Mouse (Mus musculus): ENCODE data around the gene Il1rl2.
"Not testable (repeated sequence)": the region's sequence is repeated elsewhere in the genome, so short reads cannot be mapped to it uniquely, and the experiment has no call there.

Il1rl2 gene

GRCm38 (mm10) chr1:40324457-40324856 lies at the start of gene Il1rl2:
Il1rl2 (plus strand) TSS chr1:40324610.
- no peak for DNase-seq (ENCODE audit: low read depth, low spot score)

GRCm38 (mm10) chr1:40275285-40276013 lies 49.0 kb upstream of the Il1rl2 start:
- no peak for DNase-seq (ENCODE audit: low read depth, low spot score)

GRCm38 (mm10) chr1:40277944-40278343 lies 46.5 kb upstream of the Il1rl2 start:
- DNase-seq (ENCODE audit: low read depth, low spot score) = no peak

GRCm38 (mm10) chr1:40278720-40279119 lies 45.7 kb upstream of the Il1rl2 start:
- no peak for DNase-seq (ENCODE audit: low read depth, low spot score)

GRCm38 (mm10) chr1:40279182-40279743 lies 45.1 kb upstream of the Il1rl2 start:
- no peak for DNase-seq (ENCODE audit: low read depth, low spot score)

GRCm38 (mm10) chr1:40281950-40282349 lies 42.5 kb upstream of the Il1rl2 start:
- DNase-seq (ENCODE audit: low read depth, low spot score) = no peak

- DNase-seq (ENCODE audit: low read depth, low spot score) = no peak
Measured at GRCm38 (mm10) chr1:40282394-40282793, 42.0 kb upstream of the Il1rl2 start.

GRCm38 (mm10) chr1:40283995-40284394 lies 40.4 kb upstream of the Il1rl2 start:
- DNase-seq (ENCODE audit: low read depth, low spot score) = no peak

- no peak for DNase-seq (ENCODE audit: low read depth, low spot score)
Measured at GRCm38 (mm10) chr1:40290489-40291255, 33.7 kb upstream of the Il1rl2 start.

GRCm38 (mm10) chr1:40292231-40292630 lies 32.2 kb upstream of the Il1rl2 start:
- no peak for DNase-seq (ENCODE audit: low read depth, low spot score)

GRCm38 (mm10) chr1:40293891-40294290 lies 30.5 kb upstream of the Il1rl2 start:
- DNase-seq (ENCODE audit: low read depth, low spot score) = no peak

GRCm38 (mm10) chr1:40294824-40295223 lies 29.6 kb upstream of the Il1rl2 start:
- no peak for DNase-seq (ENCODE audit: low read depth, low spot score)

- no peak for DNase-seq (ENCODE audit: low read depth, low spot score)
Measured at GRCm38 (mm10) chr1:40298053-40298452, 26.4 kb upstream of the Il1rl2 start.

- no peak for DNase-seq (ENCODE audit: low read depth, low spot score)
Measured at GRCm38 (mm10) chr1:40303179-40303866, 21.1 kb upstream of the Il1rl2 start.

- not testable (repeated sequence) for DNase-seq (ENCODE audit: low read depth, low spot score)
Measured at GRCm38 (mm10) chr1:40304321-40304720, 20.1 kb upstream of the Il1rl2 start.

- no peak for DNase-seq (ENCODE audit: low read depth, low spot score)
Measured at GRCm38 (mm10) chr1:40306111-40306510, 18.3 kb upstream of the Il1rl2 start.

- DNase-seq (ENCODE audit: low read depth, low spot score) = no peak
Measured at GRCm38 (mm10) chr1:40311123-40311522, 13.3 kb upstream of the Il1rl2 start.

GRCm38 (mm10) chr1:40311625-40312024 lies 12.8 kb upstream of the Il1rl2 start:
- no peak for DNase-seq (ENCODE audit: low read depth, low spot score)

- DNase-seq (ENCODE audit: low read depth, low spot score) = no peak
Measured at GRCm38 (mm10) chr1:40314016-40314415, 10.4 kb upstream of the Il1rl2 start.

- DNase-seq (ENCODE audit: low read depth, low spot score) = no peak
Measured at GRCm38 (mm10) chr1:40317657-40318056, 6.8 kb upstream of the Il1rl2 start.

- DNase-seq (ENCODE audit: low read depth, low spot score) = no peak
Measured at GRCm38 (mm10) chr1:40321824-40322223, 2.6 kb upstream of the Il1rl2 start.

- no peak for DNase-seq (ENCODE audit: low read depth, low spot score)
Measured at GRCm38 (mm10) chr1:40322543-40322942, 1.9 kb upstream of the Il1rl2 start.

Measured in retina, postnatal 7 days (tissue).